Mouse (Mus musculus): ENCODE results near the gene Lrrc8d. TPM values are rescaled to one million over a fixed set of nuclear protein-coding genes. Genes with fewer than 3 reads are reported as not detected.

The Lrrc8d gene
- polyA plus RNA-seq, 1 experiment from 2014 or later, result 37.5 TPM

DNA sequence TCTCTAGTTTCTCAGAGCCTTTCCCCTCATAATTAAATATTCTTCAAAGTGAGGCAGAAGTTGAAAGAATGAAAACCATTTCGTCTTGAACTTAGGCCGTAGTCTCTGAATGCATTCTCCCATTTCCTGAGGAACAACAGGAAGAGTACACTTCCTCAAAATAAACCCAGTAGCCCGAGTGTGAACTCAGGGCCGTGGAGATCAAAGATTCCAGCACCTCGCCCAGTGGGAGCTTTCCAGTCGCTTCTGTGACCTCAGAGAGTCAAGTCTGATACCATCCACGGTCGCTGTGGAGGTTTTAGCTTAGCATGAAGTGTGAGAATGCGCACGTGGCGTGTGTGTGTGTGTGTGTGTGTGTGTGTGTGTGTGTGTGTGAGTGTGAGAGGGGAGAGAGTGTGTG is 45.6 kb downstream of the Lrrc8d start:
- no peak for ATAC-seq
- Histone ChIP-seq H3K4me1 (replicated peaks; ENCODE audit: control insufficient read depth, insufficient read depth, low read length) (peaks cover 9% of the 10 kb centered on the region), H3K9me3 (ENCODE audit: control insufficient read depth, low read length) (no peaks in the 10 kb centered on the region), H3K27me3 (replicated peaks; ENCODE audit: control insufficient read depth, insufficient read depth, low read length) (no peaks in the 10 kb centered on the region), H3K4me3 (replicated peaks; ENCODE audit: low read length) (no peak overlapping the region), H3K4me2 (ENCODE audit: low read length) (no peak overlapping the region), H3K27ac (ENCODE audit: low read length) (no peak overlapping the region), H3K9ac (replicated peaks; ENCODE audit: low read depth, low read length) (no peak overlapping the region), H3K36me3 (ENCODE audit: control insufficient read depth, insufficient read depth) (no peaks in the 10 kb centered on the region)
- WGBS, result 84% methylated on average over 11 of the region's 11 CpGs

DNA sequence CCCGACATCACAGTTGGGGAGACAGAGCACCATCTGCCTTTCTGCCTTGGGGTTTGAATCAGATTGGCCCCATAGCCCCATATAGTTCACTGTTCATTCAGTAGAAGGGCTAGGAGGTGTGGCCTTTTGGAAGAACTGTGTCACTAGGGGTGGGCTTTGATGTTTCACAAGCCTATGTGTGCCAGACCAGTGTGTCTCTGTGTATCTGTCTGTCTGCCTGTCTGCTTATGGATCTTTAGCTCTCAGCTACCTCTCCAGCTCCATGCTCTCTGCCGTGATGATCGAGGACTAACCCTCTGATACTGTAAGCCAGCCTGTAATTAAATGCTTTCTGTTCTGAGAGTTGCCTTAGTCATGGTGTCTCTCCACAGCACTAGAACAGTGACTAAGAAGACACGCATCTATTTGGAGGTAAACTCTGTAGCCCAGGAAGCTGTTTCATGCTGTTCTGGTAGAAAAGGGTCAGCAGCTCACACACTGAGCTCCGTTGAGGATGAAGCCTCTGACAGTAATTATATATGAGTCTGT is 46.2 kb downstream of the Lrrc8d start:
- no peak overlapping the region for H3K4me2 ChIP-seq (ENCODE audit: low read length)
- no peak for ATAC-seq
- WGBS, result 79% methylated on average over 5 of the region's 5 CpGs
- no peaks in the 10 kb centered on the region for H3K36me3 ChIP-seq (ENCODE audit: control insufficient read depth, insufficient read depth)
- peaks cover 2% of the 10 kb centered on the region; the same call in 1 of the 2 replicates for H3K4me1 ChIP-seq (replicated peaks; ENCODE audit: control insufficient read depth, insufficient read depth, low read length)
- no peak overlapping the region for H3K4me3 ChIP-seq (replicated peaks; ENCODE audit: low read length)
- H3K9me3 ChIP-seq (ENCODE audit: control insufficient read depth, low read length), result no peaks in the 10 kb centered on the region
- H3K27ac ChIP-seq (ENCODE audit: low read length), result no peak overlapping the region
- no peaks in the 10 kb centered on the region for H3K27me3 ChIP-seq (replicated peaks; ENCODE audit: control insufficient read depth, insufficient read depth, low read length)
- H3K9ac ChIP-seq (replicated peaks; ENCODE audit: low read depth, low read length), result no peak overlapping the region

- no peaks in the 10 kb centered on the region for H3K9me3 ChIP-seq (ENCODE audit: control insufficient read depth, low read length)
- no peak for ATAC-seq
- peaks cover 5% of the 10 kb centered on the region; the same call in 1 of the 2 replicates for H3K4me1 ChIP-seq (replicated peaks; ENCODE audit: control insufficient read depth, insufficient read depth, low read length)
- H3K9ac ChIP-seq (replicated peaks; ENCODE audit: low read depth, low read length), result no peak overlapping the region
- no peak overlapping the region for H3K27ac ChIP-seq (ENCODE audit: low read length)
- WGBS, result 81% methylated on average over 8 of the region's 8 CpGs
- no peaks in the 10 kb centered on the region for H3K36me3 ChIP-seq (ENCODE audit: control insufficient read depth, insufficient read depth)
- H3K4me3 ChIP-seq (replicated peaks; ENCODE audit: low read length), result no peak overlapping the region
- no peaks in the 10 kb centered on the region for H3K27me3 ChIP-seq (replicated peaks; ENCODE audit: control insufficient read depth, insufficient read depth, low read length)
- H3K4me2 ChIP-seq (ENCODE audit: low read length), result no peak overlapping the region
These were observed 55.0 kb downstream of the Lrrc8d start for GRCm38 (mm10) chr5:105754803-105755202.

DNA sequence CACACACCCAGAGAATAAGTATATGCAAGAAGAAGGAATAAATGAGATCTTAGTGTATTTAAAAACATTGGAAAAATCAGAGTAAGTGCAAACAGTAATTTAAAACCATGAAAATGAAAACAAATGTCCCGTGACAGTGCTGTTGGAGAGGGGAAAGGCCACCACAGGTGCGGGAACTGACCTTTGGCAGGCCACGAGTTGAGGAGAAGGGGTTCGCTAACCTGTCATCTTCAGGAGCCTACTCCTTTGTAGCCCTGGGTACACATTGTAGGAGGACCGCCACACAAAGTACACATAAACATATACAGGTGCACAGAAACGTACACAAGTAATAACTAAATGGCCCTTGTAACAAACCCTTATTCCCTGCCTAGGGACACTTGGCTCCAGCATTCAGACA is 55.7 kb downstream of the Lrrc8d start:
- H3K9ac ChIP-seq (replicated peaks; ENCODE audit: low read depth, low read length), result no peak overlapping the region
- 95% methylated on average over 6 of the region's 6 CpGs for WGBS
- H3K4me1 ChIP-seq (replicated peaks; ENCODE audit: control insufficient read depth, insufficient read depth, low read length), result peaks cover 5% of the 10 kb centered on the region; the same call in 1 of the 2 replicates
- H3K9me3 ChIP-seq (ENCODE audit: control insufficient read depth, low read length), result no peaks in the 10 kb centered on the region
- no peaks in the 10 kb centered on the region for H3K27me3 ChIP-seq (replicated peaks; ENCODE audit: control insufficient read depth, insufficient read depth, low read length)
- H3K36me3 ChIP-seq (ENCODE audit: control insufficient read depth, insufficient read depth), result no peaks in the 10 kb centered on the region
- H3K4me3 ChIP-seq (replicated peaks; ENCODE audit: low read length), result no peak overlapping the region
- no peak overlapping the region for H3K4me2 ChIP-seq (ENCODE audit: low read length)
- no peak overlapping the region for H3K27ac ChIP-seq (ENCODE audit: low read length)
- no peak for ATAC-seq

GRCm38 (mm10) chr5:105757978-105758377 is 58.2 kb downstream of the Lrrc8d start:
- no peak overlapping the region for H3K9ac ChIP-seq (replicated peaks; ENCODE audit: low read depth, low read length)
- H3K4me1 ChIP-seq (replicated peaks; ENCODE audit: control insufficient read depth, insufficient read depth, low read length), result peaks cover 13% of the 10 kb centered on the region
- H3K27ac ChIP-seq (ENCODE audit: low read length), result no peak overlapping the region
- 91% methylated on average over 17 of the region's 17 CpGs for WGBS
- H3K4me3 ChIP-seq (replicated peaks; ENCODE audit: low read length), result no peak overlapping the region
- no peaks in the 10 kb centered on the region for H3K36me3 ChIP-seq (ENCODE audit: control insufficient read depth, insufficient read depth)
- ATAC-seq, result no peak
- H3K4me2 ChIP-seq (ENCODE audit: low read length), result no peak overlapping the region
- H3K9me3 ChIP-seq (ENCODE audit: control insufficient read depth, low read length), result no peaks in the 10 kb centered on the region
- H3K27me3 ChIP-seq (replicated peaks; ENCODE audit: control insufficient read depth, insufficient read depth, low read length), result no peaks in the 10 kb centered on the region

GRCm38 (mm10) chr5:105758866-105759265 is 59.1 kb downstream of the Lrrc8d start:
- Histone ChIP-seq H3K9ac (replicated peaks; ENCODE audit: low read depth, low read length) (no peak overlapping the region), H3K27me3 (replicated peaks; ENCODE audit: control insufficient read depth, insufficient read depth, low read length) (no peaks in the 10 kb centered on the region), H3K4me1 (replicated peaks; ENCODE audit: control insufficient read depth, insufficient read depth, low read length) (peaks cover 9% of the 10 kb centered on the region), H3K4me3 (replicated peaks; ENCODE audit: low read length) (no peak overlapping the region), H3K36me3 (ENCODE audit: control insufficient read depth, insufficient read depth) (no peaks in the 10 kb centered on the region), H3K4me2 (ENCODE audit: low read length) (no peak overlapping the region), H3K9me3 (ENCODE audit: control insufficient read depth, low read length) (no peaks in the 10 kb centered on the region), H3K27ac (ENCODE audit: low read length) (no peak overlapping the region)
- 78% methylated on average over 9 of the region's 9 CpGs for WGBS
- no peak for ATAC-seq

GRCm38 (mm10) chr5:105761848-105762482 is 62.2 kb downstream of the Lrrc8d start:
- H3K36me3 ChIP-seq (ENCODE audit: control insufficient read depth, insufficient read depth), result no peaks in the 10 kb centered on the region
- H3K9me3 ChIP-seq (ENCODE audit: control insufficient read depth, low read length), result no peaks in the 10 kb centered on the region
- WGBS, result 37% methylated on average over 11 of the region's 11 CpGs
- peak; percentile 49 for ATAC-seq
- no peak overlapping the region for H3K4me3 ChIP-seq (replicated peaks; ENCODE audit: low read length)
- no peaks in the 10 kb centered on the region for H3K27me3 ChIP-seq (replicated peaks; ENCODE audit: control insufficient read depth, insufficient read depth, low read length)
- H3K4me1 ChIP-seq (replicated peaks; ENCODE audit: control insufficient read depth, insufficient read depth, low read length), result peaks cover 27% of the 10 kb centered on the region
- H3K4me2 ChIP-seq (ENCODE audit: low read length), result no peak overlapping the region
- H3K9ac ChIP-seq (replicated peaks; ENCODE audit: low read depth, low read length), result no peak overlapping the region
- H3K27ac ChIP-seq (ENCODE audit: low read length), result no peak overlapping the region

DNA sequence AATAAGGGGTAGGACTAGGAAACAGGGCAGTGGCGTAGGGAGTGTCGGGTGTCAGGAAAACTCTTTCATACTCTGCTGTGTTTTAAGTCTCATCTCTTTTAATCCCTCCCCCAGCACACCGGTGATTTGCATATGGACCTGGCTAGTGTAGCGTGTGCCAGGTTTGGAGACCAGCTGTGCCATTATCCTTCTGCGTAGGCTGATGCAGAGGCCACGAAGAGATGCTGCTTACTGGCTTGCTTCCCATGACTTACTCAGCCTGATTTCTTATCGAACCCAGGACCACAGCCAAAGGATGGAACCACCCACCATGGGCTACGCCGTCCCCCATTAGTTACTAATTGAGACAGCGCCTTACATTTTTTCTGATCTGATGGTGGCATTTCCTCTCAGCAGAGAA is 64.6 kb downstream of the Lrrc8d start:
- Histone ChIP-seq H3K9ac (replicated peaks; ENCODE audit: low read depth, low read length) (no peak overlapping the region), H3K27ac (ENCODE audit: low read length) (peak overlapping the region; percentile 46), H3K9me3 (ENCODE audit: control insufficient read depth, low read length) (no peaks in the 10 kb centered on the region), H3K27me3 (replicated peaks; ENCODE audit: control insufficient read depth, insufficient read depth, low read length) (no peaks in the 10 kb centered on the region), H3K4me3 (replicated peaks; ENCODE audit: low read length) (no peak overlapping the region), H3K4me1 (replicated peaks; ENCODE audit: control insufficient read depth, insufficient read depth, low read length) (peaks cover 31% of the 10 kb centered on the region), H3K4me2 (ENCODE audit: low read length) (no peak overlapping the region), H3K36me3 (ENCODE audit: control insufficient read depth, insufficient read depth) (no peaks in the 10 kb centered on the region)
- WGBS, result 47% methylated on average over 10 of the region's 10 CpGs
- no peak for ATAC-seq

DNA sequence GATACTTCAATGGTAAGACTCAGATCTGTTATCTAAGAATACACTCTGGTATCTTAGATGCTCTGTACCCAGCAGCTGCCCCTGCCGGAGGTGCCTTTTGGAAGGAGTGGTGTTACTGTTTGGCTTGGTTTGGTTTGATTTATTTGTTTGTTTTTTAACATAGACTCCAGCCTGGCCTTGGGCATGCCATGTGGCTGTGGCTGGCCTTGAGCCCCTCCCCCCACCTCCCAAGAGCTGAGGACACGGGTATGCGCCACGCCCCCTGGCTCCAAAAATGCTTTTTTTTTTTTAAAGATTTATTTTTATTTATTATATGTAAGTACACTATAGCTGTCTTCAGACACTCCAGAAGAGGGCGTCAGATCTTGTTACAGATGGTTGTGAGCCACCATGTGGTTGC is 65.6 kb downstream of the Lrrc8d start:
- Histone ChIP-seq H3K4me1 (replicated peaks; ENCODE audit: control insufficient read depth, insufficient read depth, low read length) (peaks cover 31% of the 10 kb centered on the region), H3K27ac (ENCODE audit: low read length) (no peak overlapping the region), H3K9me3 (ENCODE audit: control insufficient read depth, low read length) (no peaks in the 10 kb centered on the region), H3K27me3 (replicated peaks; ENCODE audit: control insufficient read depth, insufficient read depth, low read length) (no peaks in the 10 kb centered on the region), H3K4me2 (ENCODE audit: low read length) (no peak overlapping the region), H3K9ac (replicated peaks; ENCODE audit: low read depth, low read length) (no peak overlapping the region), H3K36me3 (ENCODE audit: control insufficient read depth, insufficient read depth) (no peaks in the 10 kb centered on the region), H3K4me3 (replicated peaks; ENCODE audit: low read length) (no peak overlapping the region)
- WGBS, result 85% methylated on average over 4 of the region's 5 CpGs
- no peak for ATAC-seq

GRCm38 (mm10) chr5:105776368-105776767 is 76.6 kb downstream of the Lrrc8d start:
- Histone ChIP-seq H3K4me1 (replicated peaks; ENCODE audit: control insufficient read depth, insufficient read depth, low read length) (no peaks in the 10 kb centered on the region), H3K9ac (replicated peaks; ENCODE audit: low read depth, low read length) (no peak overlapping the region), H3K27ac (ENCODE audit: low read length) (no peak overlapping the region), H3K27me3 (replicated peaks; ENCODE audit: control insufficient read depth, insufficient read depth, low read length) (no peaks in the 10 kb centered on the region), H3K4me3 (replicated peaks; ENCODE audit: low read length) (no peak overlapping the region), H3K4me2 (ENCODE audit: low read length) (no peak overlapping the region), H3K9me3 (ENCODE audit: control insufficient read depth, low read length) (no peaks in the 10 kb centered on the region), H3K36me3 (ENCODE audit: control insufficient read depth, insufficient read depth) (no peaks in the 10 kb centered on the region)
- WGBS, result 71% methylated on average over 5 of the region's 5 CpGs
- ATAC-seq, result no peak

Measured in forebrain, embryonic 16.5 days (tissue).